Mouse (Mus musculus) lung, embryonic 15.5 days (tissue): ENCODE data around the gene Sbno2. TPM values are rescaled to one million over a fixed set of nuclear protein-coding genes. Genes with fewer than 3 reads are reported as not detected.

Experiments
- ATAC-seq: fragments of 200-750 bp; cut with Nextera tagmentation; 2 replicates; pipeline ENCODE4 v1.8.0; 2017; ENCODE audit warnings: moderate number of reproducible peaks, borderline replicate concordance; ENCODE audit not compliant: low FRiP score, low TSS enrichment; ENCODE audit errors: extremely low read depth
- H3K27ac ChIP-seq: fragments of 300-500 bp; sonication (generic); 2 replicates; pipeline ENCODE4 v1.5.1; 2015; ENCODE audit warnings: moderate library complexity, mild to moderate bottlenecking, inconsistent platforms
- H3K27me3 ChIP-seq: fragments of 300-500 bp; sonication (generic); 2 replicates; pipeline ENCODE4 v1.6.1; 2015; ENCODE audit warnings: inconsistent platforms
- H3K36me3 ChIP-seq: fragments of 300-500 bp; sonication (generic); 2 replicates; pipeline ENCODE4 v1.6.1; 2015; ENCODE audit warnings: inconsistent platforms
- H3K4me1 ChIP-seq: fragments of 300-500 bp; sonication (generic); 2 replicates; pipeline ENCODE4 v1.6.1; 2015; ENCODE audit warnings: inconsistent platforms
- H3K4me2 ChIP-seq: fragments of 300-500 bp; sonication (generic); 2 replicates; pipeline ENCODE4 v1.6.1; 2015; ENCODE audit warnings: inconsistent platforms, mild to moderate bottlenecking, moderate library complexity
- H3K4me3 ChIP-seq: fragments of 300-500 bp; sonication (generic); 2 replicates; pipeline ENCODE4 v1.5.1; 2015; ENCODE audit warnings: mild to moderate bottlenecking, inconsistent platforms
- H3K9ac ChIP-seq: fragments of 300-500 bp; sonication (generic); 2 replicates; pipeline ENCODE4 v1.6.1; 2015; ENCODE audit warnings: inconsistent platforms
- H3K9me3 ChIP-seq: fragments of 300-500 bp; sonication (generic); 2 replicates; pipeline ENCODE4 v1.6.1; 2016; ENCODE audit warnings: inconsistent platforms
- WGBS: fragments of 180-500 bp; shearing (Covaris S2); methylation state at CpG from one replicate; pipeline ENCODE4 v1.1.7; 2015; 5-methylcytosine and 5-hydroxymethylcytosine counted together
- polyA plus RNA-seq: library from polyadenylated mRNA; unstranded; fragments of >200 nt; fragmentation: Nextera tagmentation; extraction: Ambion mirVana; gene quantifications from 2 replicates; pipeline ENCODE4 v1.2.1, GENCODE M21; 2015

Gene Sbno2
- polyA plus RNA-seq, 1 experiment from 2014 or later, result 16.6 TPM

DNA sequence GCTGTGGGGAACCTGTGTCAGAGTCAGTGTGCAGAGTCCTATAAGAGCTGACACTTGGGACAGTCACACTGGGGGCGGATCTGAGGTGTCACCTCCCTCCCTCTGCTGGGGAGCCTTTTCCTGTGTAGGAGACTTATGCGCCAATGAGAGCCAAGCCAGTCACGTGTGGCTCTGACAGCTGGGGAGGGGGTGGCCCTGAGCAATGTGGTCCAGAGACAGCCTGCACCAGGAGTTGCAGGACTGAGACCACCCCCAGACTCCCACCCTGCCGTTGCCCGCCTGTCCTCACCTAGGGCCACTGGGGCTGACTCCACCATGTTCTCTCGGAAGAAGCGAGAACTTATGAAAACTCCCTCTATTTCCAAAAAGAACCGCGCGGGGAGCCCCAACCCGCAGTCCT, 88.9 kb downstream of the Sbno2 start, which contains the start of gene Arhgap45:
Gene Arhgap45, plus strand, starts transcription at position 143 of the 400 bp plus-strand sequence.
- Histone ChIP-seq H3K9ac (no peak within 1 kb of the TSS), H3K4me3 (peak within 1 kb of the TSS; percentile 3; the same call in 1 of the 2 replicates), H3K36me3 (no peaks in the 10 kb centered on the region; the same call in 1 of the 2 replicates), H3K4me1 (peaks cover 54% of the 10 kb centered on the region), H3K27ac (no peak within 1 kb of the TSS), H3K9me3 (no peaks in the 10 kb centered on the region), H3K4me2 (no peak within 1 kb of the TSS; the same call in 1 of the 2 replicates), H3K27me3 (peaks cover 35% of the 10 kb centered on the region)
- 65% methylated on average over 11 of the region's 11 CpGs for WGBS
- ATAC-seq, result no peak

DNA sequence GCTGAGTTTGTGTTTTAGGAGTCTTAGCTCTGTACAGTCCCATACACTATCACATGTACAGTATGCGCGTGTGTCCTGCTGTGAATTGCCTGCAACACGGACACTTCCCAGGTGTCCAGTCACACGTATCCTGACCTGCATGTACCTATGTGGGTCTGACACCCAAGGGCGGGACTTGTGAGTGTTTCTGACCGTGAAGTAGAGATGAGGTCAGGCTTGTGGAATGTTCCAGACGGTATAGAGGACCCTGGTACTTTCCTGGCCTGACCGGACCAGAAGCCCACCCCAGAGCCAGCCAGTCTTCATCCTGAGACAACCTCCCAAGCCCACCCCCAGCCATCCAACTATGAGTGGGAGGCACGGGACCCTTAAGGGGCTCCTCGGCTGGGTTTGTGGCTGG, 89.8 kb downstream of the Sbno2 start:
- Histone ChIP-seq H3K4me3 (no peak overlapping the region), H3K36me3 (peaks cover 5% of the 10 kb centered on the region; the same call in 1 of the 2 replicates), H3K27ac (no peak overlapping the region), H3K27me3 (peaks cover 35% of the 10 kb centered on the region), H3K4me1 (peaks cover 46% of the 10 kb centered on the region), H3K4me2 (no peak overlapping the region), H3K9me3 (no peaks in the 10 kb centered on the region), H3K9ac (no peak overlapping the region)
- 58% methylated on average over 10 of the region's 10 CpGs for WGBS
- ATAC-seq, result no peak

DNA sequence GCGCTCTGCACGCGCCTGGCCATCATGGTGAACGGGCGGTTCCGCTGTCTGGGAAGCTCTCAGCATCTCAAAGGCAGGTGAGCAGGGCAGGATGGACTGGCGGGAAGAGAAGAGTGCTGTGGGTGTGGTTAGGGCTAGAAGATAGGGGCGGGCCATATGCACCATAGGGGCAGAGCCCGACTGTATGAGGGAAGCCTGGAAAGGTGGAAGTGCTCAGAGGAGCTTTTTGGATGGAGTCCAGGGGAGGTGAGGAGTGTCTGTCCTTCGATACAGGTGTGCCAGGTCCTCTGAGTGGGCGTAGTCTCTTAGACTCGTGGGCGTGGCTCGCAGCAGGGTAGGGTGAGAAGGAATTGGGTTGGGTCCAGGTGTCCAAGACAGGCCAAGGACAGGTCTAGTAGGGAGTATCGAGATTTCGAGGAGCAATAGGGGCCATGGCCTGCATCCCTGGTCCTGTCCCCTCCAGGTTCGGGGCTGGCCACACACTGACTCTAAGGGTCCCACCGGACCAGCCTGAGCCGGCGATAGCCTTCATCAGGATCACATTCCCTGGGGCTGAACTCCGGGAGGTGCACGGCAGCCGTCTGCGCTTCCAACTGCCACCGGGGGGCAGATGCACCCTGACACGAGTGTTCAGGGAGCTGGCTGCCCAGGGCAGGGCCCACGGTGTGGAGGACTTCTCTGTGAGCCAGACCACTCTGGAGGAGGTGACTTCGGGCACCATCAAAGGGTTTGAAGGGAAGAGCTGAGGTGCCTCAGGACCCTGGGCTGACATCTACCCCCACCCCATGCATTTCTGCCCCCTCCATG, 90.7 kb downstream of the Sbno2 start:
- peaks cover 37% of the 10 kb centered on the region for H3K4me1 ChIP-seq
- H3K27me3 ChIP-seq, result peaks cover 35% of the 10 kb centered on the region
- peak overlapping the region; percentile 20; the same call in 1 of the 2 replicates for H3K4me2 ChIP-seq
- H3K9me3 ChIP-seq, result no peaks in the 10 kb centered on the region
- WGBS, result 19% methylated on average over 28 of the region's 28 CpGs
- H3K36me3 ChIP-seq, result peaks cover 12% of the 10 kb centered on the region
- H3K27ac ChIP-seq, result no peak overlapping the region
- no peak overlapping the region for H3K9ac ChIP-seq
- no peak overlapping the region for H3K4me3 ChIP-seq
- no peak for ATAC-seq

DNA sequence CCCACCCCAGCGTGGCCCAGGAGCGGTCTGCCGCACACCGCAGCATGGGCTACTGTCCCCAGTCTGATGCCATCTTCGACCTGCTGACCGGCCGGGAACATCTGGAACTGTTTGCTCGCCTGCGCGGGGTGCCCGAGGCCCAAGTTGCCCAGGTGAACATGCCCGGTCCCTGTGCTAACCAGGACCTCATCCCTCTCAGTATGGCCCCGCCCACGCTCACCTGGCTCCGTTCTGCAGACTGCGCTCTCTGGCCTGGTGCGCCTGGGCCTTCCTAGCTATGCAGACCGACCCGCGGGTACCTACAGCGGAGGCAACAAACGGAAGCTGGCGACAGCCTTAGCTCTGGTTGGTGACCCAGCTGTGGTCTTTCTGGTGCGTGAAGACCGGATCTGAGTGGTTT, 91.8 kb downstream of the Sbno2 start:
- 34% methylated on average over 25 of the region's 25 CpGs for WGBS
- Histone ChIP-seq H3K4me1 (peaks cover 26% of the 10 kb centered on the region), H3K36me3 (peaks cover 20% of the 10 kb centered on the region), H3K4me2 (no peak overlapping the region), H3K27me3 (peaks cover 35% of the 10 kb centered on the region), H3K9ac (no peak overlapping the region), H3K9me3 (no peaks in the 10 kb centered on the region), H3K27ac (no peak overlapping the region), H3K4me3 (no peak overlapping the region)
- ATAC-seq, result no peak

DNA sequence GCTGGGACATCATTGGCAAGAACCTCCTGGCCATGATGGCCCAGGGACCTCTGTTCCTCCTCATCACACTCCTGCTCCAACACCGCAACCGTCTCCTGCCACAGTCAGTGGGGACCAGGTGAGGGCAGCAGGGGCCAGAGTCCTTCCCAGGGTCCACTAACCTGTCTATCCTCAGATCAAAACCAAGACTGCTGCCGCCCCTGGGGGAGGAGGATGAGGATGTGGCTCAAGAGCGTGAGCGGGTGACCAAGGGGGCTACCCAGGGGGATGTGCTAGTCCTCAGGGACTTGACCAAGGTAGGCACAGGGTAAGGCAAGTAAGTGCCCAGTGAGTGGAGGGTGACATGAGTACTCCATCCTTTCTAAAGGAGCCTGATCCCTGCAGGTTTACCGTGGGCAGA, 93.6 kb downstream of the Sbno2 start:
- no peak for ATAC-seq
- Histone ChIP-seq H3K27ac (no peak overlapping the region), H3K4me2 (no peak overlapping the region), H3K27me3 (peaks cover 31% of the 10 kb centered on the region), H3K9me3 (no peaks in the 10 kb centered on the region), H3K4me3 (no peak overlapping the region), H3K36me3 (peaks cover 20% of the 10 kb centered on the region), H3K9ac (no peak overlapping the region), H3K4me1 (peaks cover 20% of the 10 kb centered on the region)
- WGBS, result 85% methylated on average over 6 of the region's 6 CpGs

Other genes with a start within 250 kb of the Sbno2 start
- 3.7 and 3.8 TPM in 2 replicates for gene Prtn3, start 231.1 kb downstream of the Sbno2 start, polyA plus RNA-seq
- 29.1 and 32.4 TPM in 2 replicates for gene Plppr3, start 230.9 kb downstream of the Sbno2 start, polyA plus RNA-seq
- 0.25 and 0.72 TPM in 2 replicates for gene Elane, start 219.3 kb downstream of the Sbno2 start, polyA plus RNA-seq
- not detected in 2 replicates for gene Cfd, start 214.7 kb downstream of the Sbno2 start, polyA plus RNA-seq
- gene Med16, start 196.6 kb downstream of the Sbno2 start, polyA plus RNA-seq, result 54.7 and 56.1 TPM in 2 replicates
- gene Gm26602, start 194.7 kb downstream of the Sbno2 start, polyA plus RNA-seq, result 1.2 and 1.7 TPM in 2 replicates
- 0.59 and 0.87 TPM in 2 replicates for gene Kiss1r, start 188.6 kb downstream of the Sbno2 start, polyA plus RNA-seq
- gene R3hdm4, start 184.4 kb downstream of the Sbno2 start, polyA plus RNA-seq, result 143 and 152 TPM in 2 replicates
- gene Arid3a, start 178.5 kb downstream of the Sbno2 start, polyA plus RNA-seq, result 4.8 and 6.0 TPM in 2 replicates
- 95.1 and 96.2 TPM in 2 replicates for gene Wdr18, start 145.4 kb downstream of the Sbno2 start, polyA plus RNA-seq
- gene Grin3b, start 134.9 kb downstream of the Sbno2 start, polyA plus RNA-seq, result 0.34 and 0.45 TPM in 2 replicates
- gene Tmem259, start 121.2 kb downstream of the Sbno2 start, polyA plus RNA-seq, result 20.2 and 20.5 TPM in 2 replicates
- gene Cnn2, start 117.0 kb downstream of the Sbno2 start, polyA plus RNA-seq, result 367 and 375 TPM in 2 replicates
- gene Abca7, start 109.1 kb downstream of the Sbno2 start, polyA plus RNA-seq, result 3.5 and 4.3 TPM in 2 replicates
- 16.8 and 19.8 TPM in 2 replicates for gene Arhgap45, start 88.9 kb downstream of the Sbno2 start, polyA plus RNA-seq
- gene Polr2e, start 65.8 kb downstream of the Sbno2 start, polyA plus RNA-seq, result 223 and 225 TPM in 2 replicates
- 523 and 535 TPM in 2 replicates for gene Gpx4, start 58.4 kb downstream of the Sbno2 start, polyA plus RNA-seq
- gene Stk11, start 10.2 kb upstream of the Sbno2 start, polyA plus RNA-seq, result 18.6 and 22.1 TPM in 2 replicates
- 521 and 541 TPM in 2 replicates for gene Atp5d, start 33.1 kb upstream of the Sbno2 start, polyA plus RNA-seq
- gene Cbarp, start 35.3 kb upstream of the Sbno2 start, polyA plus RNA-seq, result 3.9 and 5.0 TPM in 2 replicates
- 17.5 and 18.6 TPM in 2 replicates for gene Midn, start 42.7 kb upstream of the Sbno2 start, polyA plus RNA-seq
- gene Cirbp, start 60.4 kb upstream of the Sbno2 start, polyA plus RNA-seq, result 94.6 and 95.1 TPM in 2 replicates
- gene 1600002K03Rik, start 67.4 kb upstream of the Sbno2 start, polyA plus RNA-seq, result 11.6 and 14.7 TPM in 2 replicates
- 16.0 and 17.3 TPM in 2 replicates for gene Efna2, start 73.9 kb upstream of the Sbno2 start, polyA plus RNA-seq
- gene Mum1, start 120.9 kb upstream of the Sbno2 start, polyA plus RNA-seq, result 64.5 and 66.2 TPM in 2 replicates
- 321 and 329 TPM in 2 replicates for gene Ndufs7, start 143.6 kb upstream of the Sbno2 start, polyA plus RNA-seq
- gene Gamt, start 155.4 kb upstream of the Sbno2 start, polyA plus RNA-seq, result 29.3 and 30.2 TPM in 2 replicates
- gene Dazap1, start 155.9 kb upstream of the Sbno2 start, polyA plus RNA-seq, result 58.9 and 67.0 TPM in 2 replicates
- gene Rps15, start 186.9 kb upstream of the Sbno2 start, polyA plus RNA-seq, result 907 and 974 TPM in 2 replicates
- 0.59 and 1.3 TPM in 2 replicates for gene Apc2, start 190.4 kb upstream of the Sbno2 start, polyA plus RNA-seq
- 47.7 and 51.9 TPM in 2 replicates for gene 2310011J03Rik, start 215.0 kb upstream of the Sbno2 start, polyA plus RNA-seq
- 3.4 and 4.0 TPM in 2 replicates for gene Pcsk4, start 223.9 kb upstream of the Sbno2 start, polyA plus RNA-seq
- 13.8 and 14.2 TPM in 2 replicates for gene Reep6, start 224.4 kb upstream of the Sbno2 start, polyA plus RNA-seq
- gene Adamtsl5, start 242.8 kb upstream of the Sbno2 start, polyA plus RNA-seq, result 2.5 and 3.4 TPM in 2 replicates